Mouse (Mus musculus) intestine, embryonic 14.5 days (tissue): ENCODE data around the gene Bcl9. TPM values are rescaled to one million over a fixed set of nuclear protein-coding genes. Genes with fewer than 3 reads are reported as not detected.

Experiments
- ATAC-seq: fragments of 200-750 bp; cut with Nextera tagmentation; replicated peaks from 2 replicates; pipeline ENCODE4 v1.8.0; 2017; ENCODE audit warnings: low read depth, moderate number of reproducible peaks, moderate TSS enrichment, moderate library complexity; ENCODE audit not compliant: low FRiP score, low TSS enrichment
- DNase-seq: peaks from one replicate; pipeline ENCODE4 v3.0.0-alpha.2; 2018; ENCODE audit warnings: low spot score
- H3K27ac ChIP-seq: fragments of 300-500 bp; sonication (generic); 2 replicates; pipeline ENCODE4 v1.5.1; 2014; ENCODE audit warnings: low read depth, mild to moderate bottlenecking, control low read depth
- H3K27me3 ChIP-seq: fragments of 300-500 bp; sonication (generic); replicated peaks from 2 replicates; pipeline ENCODE4 v1.6.1; 2014; ENCODE audit warnings: low read length, control low read depth; ENCODE audit not compliant: control insufficient read depth, insufficient read depth
- H3K36me3 ChIP-seq: fragments of 300-500 bp; sonication (generic); 2 replicates; pipeline ENCODE4 v1.6.1; 2014; ENCODE audit warnings: low read length, control low read depth; ENCODE audit not compliant: control insufficient read depth, insufficient read depth
- H3K4me1 ChIP-seq: fragments of 300-500 bp; sonication (generic); replicated peaks from 2 replicates; pipeline ENCODE4 v1.6.1; 2014; ENCODE audit warnings: low read length, control low read depth, mixed read lengths; ENCODE audit not compliant: control insufficient read depth, insufficient read depth
- H3K4me2 ChIP-seq: fragments of 300-500 bp; sonication (generic); 2 replicates; pipeline ENCODE4 v1.6.1; 2014; ENCODE audit warnings: low read length
- H3K4me3 ChIP-seq: fragments of 300-500 bp; sonication (generic); 2 replicates; pipeline ENCODE4 v1.5.1; 2014; ENCODE audit warnings: low read depth, low read length, control low read depth, mixed read lengths
- H3K9ac ChIP-seq: fragments of 300-500 bp; sonication (generic); 2 replicates; pipeline ENCODE4 v1.6.1; 2014; ENCODE audit warnings: mild to moderate bottlenecking, low read length
- H3K9me3 ChIP-seq: fragments of 300-500 bp; sonication (generic); 2 replicates; pipeline ENCODE4 v1.6.1; 2016; ENCODE audit warnings: low read length, control low read depth; ENCODE audit not compliant: control insufficient read depth
- WGBS: fragments of 180-500 bp; shearing (Covaris S2); extraction: QIAGEN DNeasy Blood & Tissue Kit; methylation state at CpG from one replicate; pipeline ENCODE4 v1.1.7; 2014; 5-methylcytosine and 5-hydroxymethylcytosine counted together
- polyA plus RNA-seq: library from polyadenylated mRNA; unstranded; fragments of >200 nt; fragmentation: Nextera tagmentation; extraction: Ambion mirVana; gene quantifications from 2 replicates; pipeline ENCODE4 v1.2.1, GENCODE M21; 2014

Gene Bcl9
- polyA plus RNA-seq, 1 experiment from 2014 or later, result 50.3 TPM

DNA sequence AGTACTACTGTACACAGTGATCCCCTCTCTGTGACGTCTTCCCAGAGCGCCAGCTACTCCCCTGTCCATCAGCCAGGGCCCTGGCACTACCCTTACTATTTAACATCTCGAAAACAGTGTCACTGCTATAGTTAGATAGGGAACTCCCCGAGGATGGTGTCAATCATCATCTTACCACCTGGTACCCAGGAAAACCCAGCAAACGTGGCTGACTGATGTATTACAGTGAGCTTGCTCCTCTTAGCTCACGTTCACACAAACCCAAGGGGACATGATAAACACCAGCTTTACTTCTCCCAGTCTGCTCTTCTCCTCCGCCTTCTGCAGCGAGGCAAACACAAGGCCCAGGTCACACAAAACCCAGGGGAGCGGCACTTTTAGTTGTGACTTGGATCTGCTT, 74.5 kb downstream of the Bcl9 start:
- Histone ChIP-seq H3K27me3 (no peaks in the 10 kb centered on the region), H3K4me1 (peaks cover 23% of the 10 kb centered on the region), H3K9me3 (no peaks in the 10 kb centered on the region), H3K27ac (no peak overlapping the region), H3K36me3 (peaks cover 50% of the 10 kb centered on the region), H3K4me3 (no peak overlapping the region), H3K9ac (no peak overlapping the region), H3K4me2 (no peak overlapping the region)
- DNase-seq, result no peak
- WGBS, result 80% methylated on average over 9 of the region's 9 CpGs
- no peak for ATAC-seq

DNA sequence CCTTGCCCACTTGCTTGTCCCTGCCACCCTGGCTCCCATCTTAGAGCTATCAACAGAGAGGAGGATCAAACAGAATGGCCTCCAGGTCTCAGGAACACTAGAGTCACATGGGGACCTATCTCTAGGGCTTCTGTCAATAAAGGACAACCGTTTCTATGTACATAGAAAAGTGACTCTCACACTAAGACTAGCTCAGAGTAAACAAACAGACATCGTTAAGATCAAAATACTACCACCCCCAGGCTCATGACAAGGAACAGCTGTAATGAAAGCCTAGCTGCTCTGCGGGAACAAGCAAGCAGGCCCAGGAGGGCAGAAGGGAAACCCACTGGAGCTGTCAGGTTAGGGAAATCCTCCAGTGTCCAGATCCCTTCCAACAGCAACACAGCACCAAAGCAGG, 82.2 kb downstream of the Bcl9 start:
- Histone ChIP-seq H3K27me3 (no peaks in the 10 kb centered on the region), H3K27ac (no peak overlapping the region), H3K36me3 (peaks cover 96% of the 10 kb centered on the region), H3K4me3 (no peak overlapping the region), H3K4me1 (no peaks in the 10 kb centered on the region), H3K4me2 (no peak overlapping the region), H3K9ac (no peak overlapping the region), H3K9me3 (no peaks in the 10 kb centered on the region)
- 42% methylated on average over 3 of the region's 3 CpGs for WGBS
- no peak for ATAC-seq
- DNase-seq, result no peak

DNA sequence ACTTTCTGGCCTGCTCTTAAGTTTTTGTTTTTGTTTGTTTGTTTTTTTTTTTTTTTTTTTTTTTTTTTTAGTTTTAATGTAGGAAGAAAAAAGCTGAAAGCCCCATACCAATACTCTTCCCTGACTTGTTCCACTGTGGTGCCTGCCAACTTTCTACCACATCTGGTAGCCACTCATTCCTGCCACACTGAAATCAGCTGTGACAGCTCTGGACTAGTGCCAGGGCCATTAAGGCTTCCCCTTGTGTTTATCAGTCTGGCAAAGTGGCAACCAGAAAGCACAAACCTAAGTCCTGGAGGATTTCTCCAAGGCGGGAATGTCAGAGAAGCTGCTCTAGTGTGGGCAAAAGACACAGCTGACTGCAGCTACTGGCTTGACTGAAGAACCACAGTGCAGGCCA, 83.3 kb downstream of the Bcl9 start:
- Histone ChIP-seq H3K4me3 (no peak overlapping the region), H3K36me3 (peaks cover 96% of the 10 kb centered on the region), H3K9ac (no peak overlapping the region), H3K9me3 (no peaks in the 10 kb centered on the region), H3K4me2 (no peak overlapping the region), H3K4me1 (no peaks in the 10 kb centered on the region), H3K27ac (no peak overlapping the region), H3K27me3 (no peaks in the 10 kb centered on the region)
- DNase-seq (no peak), ATAC-seq (no peak)
- WGBS, result 54% methylated on average over 1 of the region's 1 CpGs

- no peak overlapping the region for H3K27ac ChIP-seq
- H3K4me2 ChIP-seq, result no peak overlapping the region
- 87% methylated on average over 10 of the region's 10 CpGs for WGBS
- H3K9ac ChIP-seq, result no peak overlapping the region
- ATAC-seq (no peak), DNase-seq (no peak)
- H3K27me3 ChIP-seq, result no peaks in the 10 kb centered on the region
- H3K4me1 ChIP-seq, result no peaks in the 10 kb centered on the region
- no peaks in the 10 kb centered on the region for H3K9me3 ChIP-seq
- H3K4me3 ChIP-seq, result no peak overlapping the region
- H3K36me3 ChIP-seq, result peaks cover 96% of the 10 kb centered on the region
These were observed 83.8 kb downstream of the Bcl9 start for GRCm38 (mm10) chr3:97213871-97214270.

- Histone ChIP-seq H3K27me3 (no peaks in the 10 kb centered on the region), H3K4me2 (no peak overlapping the region), H3K4me3 (no peak overlapping the region), H3K36me3 (peaks cover 99% of the 10 kb centered on the region), H3K4me1 (no peaks in the 10 kb centered on the region), H3K9me3 (no peaks in the 10 kb centered on the region), H3K27ac (no peak overlapping the region), H3K9ac (no peak overlapping the region)
- ATAC-seq (no peak), DNase-seq (no peak)
- WGBS, result 80% methylated on average over 5 of the region's 5 CpGs
These were observed 86.5 kb downstream of the Bcl9 start for GRCm38 (mm10) chr3:97211177-97211576.

GRCm38 (mm10) chr3:97209351-97209750, 88.4 kb downstream of the Bcl9 start:
- no peak overlapping the region for H3K4me3 ChIP-seq
- H3K27me3 ChIP-seq, result no peaks in the 10 kb centered on the region
- ATAC-seq (no peak), DNase-seq (no peak)
- no peak overlapping the region for H3K27ac ChIP-seq
- H3K4me1 ChIP-seq, result no peaks in the 10 kb centered on the region
- no peak overlapping the region for H3K4me2 ChIP-seq
- H3K9ac ChIP-seq, result no peak overlapping the region
- 96% methylated on average over 9 of the region's 9 CpGs for WGBS
- no peaks in the 10 kb centered on the region for H3K9me3 ChIP-seq
- peaks cover 99% of the 10 kb centered on the region for H3K36me3 ChIP-seq

- H3K4me1 ChIP-seq, result no peaks in the 10 kb centered on the region
- no peak for DNase-seq
- H3K9ac ChIP-seq, result no peak overlapping the region
- WGBS, result 73% methylated on average over 3 of the region's 3 CpGs
- H3K4me2 ChIP-seq, result no peak overlapping the region
- H3K27ac ChIP-seq, result no peak overlapping the region
- H3K27me3 ChIP-seq, result no peaks in the 10 kb centered on the region
- H3K9me3 ChIP-seq, result no peaks in the 10 kb centered on the region
- H3K4me3 ChIP-seq, result no peak overlapping the region
- no peak for ATAC-seq
- peaks cover 81% of the 10 kb centered on the region for H3K36me3 ChIP-seq
These were observed 91.2 kb downstream of the Bcl9 start for GRCm38 (mm10) chr3:97206521-97206920.

GRCm38 (mm10) chr3:97203880-97204279, 93.8 kb downstream of the Bcl9 start:
- DNase-seq (no peak), ATAC-seq (no peak)
- Histone ChIP-seq H3K27ac (no peak overlapping the region), H3K4me3 (no peak overlapping the region), H3K36me3 (peaks cover 56% of the 10 kb centered on the region), H3K9ac (no peak overlapping the region), H3K9me3 (no peaks in the 10 kb centered on the region), H3K4me2 (no peak overlapping the region), H3K27me3 (no peaks in the 10 kb centered on the region), H3K4me1 (no peaks in the 10 kb centered on the region)
- WGBS, result 71% methylated on average over 14 of the region's 14 CpGs

GRCm38 (mm10) chr3:97201943-97202342, 95.8 kb downstream of the Bcl9 start:
- Histone ChIP-seq H3K27ac (no peak overlapping the region), H3K4me3 (no peak overlapping the region), H3K9ac (no peak overlapping the region), H3K36me3 (peaks cover 36% of the 10 kb centered on the region), H3K9me3 (no peaks in the 10 kb centered on the region), H3K27me3 (no peaks in the 10 kb centered on the region), H3K4me1 (no peaks in the 10 kb centered on the region), H3K4me2 (no peak overlapping the region)
- WGBS, result 50% methylated on average over 5 of the region's 5 CpGs
- ATAC-seq (peak; percentile 47; the same call in 1 of the 2 replicates), DNase-seq (peak; percentile 83)
